Mouse (Mus musculus): ENCODE data around the gene Olfr739.

Olfr739 gene

DNA sequence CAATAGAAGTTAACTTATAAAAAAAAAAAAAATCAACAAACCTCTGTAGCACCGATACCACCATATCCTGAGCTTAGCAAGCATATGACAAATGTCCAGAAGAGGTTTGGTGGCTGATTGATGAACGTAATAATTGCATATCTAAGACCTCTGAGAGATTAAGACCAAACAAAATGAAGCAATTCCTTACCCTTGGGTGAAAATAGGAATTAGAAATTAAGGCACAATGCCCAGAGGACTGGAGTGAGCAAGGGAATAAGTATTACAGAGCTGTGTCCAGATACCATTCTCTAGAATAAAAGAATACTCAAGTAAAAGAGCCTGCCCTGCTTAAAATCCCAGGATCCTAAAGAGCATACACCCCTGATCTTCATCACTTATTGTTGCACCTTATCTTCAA, at the start of gene Olfr739:
Olfr739 (plus strand) TSS at position 301 of the 400 bp plus-strand sequence.
- no peak for DNase-seq (ENCODE audit: low read depth, low spot score)

- DNase-seq (ENCODE audit: low read depth, low spot score): no peak
Measured at GRCm38 (mm10) chr14:50380863-50381262, 37.6 kb upstream of the Olfr739 start, which contains the start of gene Olfr736. TSS of gene Olfr736 (plus strand) at chr14:50381163.

DNA sequence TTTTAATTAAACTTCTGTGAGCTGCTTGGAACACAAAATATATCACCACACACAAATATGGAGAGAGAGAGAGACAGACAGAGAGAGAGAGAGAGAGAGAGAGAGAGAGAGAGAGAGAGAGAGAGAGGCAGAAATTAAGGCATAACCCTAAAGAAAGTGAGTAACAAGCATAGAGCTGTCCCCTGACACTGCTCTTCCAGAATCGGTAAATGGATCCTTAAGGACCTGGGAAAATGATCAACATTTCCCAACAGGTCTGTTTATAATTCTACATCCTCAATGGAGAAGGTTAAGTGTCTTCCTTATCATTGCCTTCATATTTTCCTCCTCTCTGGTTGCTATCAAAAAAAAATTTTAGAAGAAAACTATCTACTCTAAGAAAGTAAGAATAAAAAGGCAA, 11.2 kb upstream of the Olfr739 start, which contains the start of gene Olfr738:
Olfr738 (plus strand) TSS at position 301 of the 400 bp plus-strand sequence.
- no peak for DNase-seq (ENCODE audit: low read depth, low spot score)

- no peak for DNase-seq (ENCODE audit: low read depth, low spot score)
Measured at GRCm38 (mm10) chr14:50445245-50445644, 26.8 kb downstream of the Olfr739 start, which contains the start of gene Olfr740. TSS of gene Olfr740 (plus strand) at chr14:50445545.

DNA sequence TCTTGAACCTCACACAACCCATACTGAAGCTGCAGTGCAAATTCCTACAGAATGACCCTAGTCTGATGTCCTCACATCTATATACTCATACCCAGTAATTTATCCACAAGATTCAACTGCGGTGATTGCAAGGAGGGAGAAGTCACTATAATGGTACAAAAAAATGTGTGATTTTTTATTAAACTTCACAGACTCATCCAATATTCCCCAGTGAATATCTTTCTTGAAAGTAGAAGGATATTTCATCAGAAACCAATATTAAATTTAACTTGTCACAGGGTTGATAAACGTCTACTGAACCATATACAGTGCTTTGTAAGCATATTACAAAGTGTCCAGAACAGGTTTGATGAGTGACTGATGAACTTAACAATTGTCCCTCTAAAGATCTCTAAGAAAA, 54.0 kb downstream of the Olfr739 start, which contains the start of gene Olfr741:
Olfr741 (plus strand) TSS at position 301 of the 400 bp plus-strand sequence.
- no peak for DNase-seq (ENCODE audit: low read depth, low spot score)

Data from ES-CJ7 (cell line).